Mouse (Mus musculus) activated CD4-positive, CD25-positive, alpha-beta regulatory T cell, adult 9 weeks (primary cell): ENCODE data around the gene Vsig10l. TPM values are rescaled to one million over a fixed set of nuclear protein-coding genes. Genes with fewer than 3 reads are reported as not detected.

Experiments used
- polyA plus RNA-seq: library from polyadenylated mRNA; unstranded; fragments of 100-300 nt; shearing (Covaris generic); gene quantifications from one replicate; pipeline ENCODE4 v1.2.1, GENCODE M21; 2017

Gene Vsig10l
- 3.5 TPM for polyA plus RNA-seq

DNA sequence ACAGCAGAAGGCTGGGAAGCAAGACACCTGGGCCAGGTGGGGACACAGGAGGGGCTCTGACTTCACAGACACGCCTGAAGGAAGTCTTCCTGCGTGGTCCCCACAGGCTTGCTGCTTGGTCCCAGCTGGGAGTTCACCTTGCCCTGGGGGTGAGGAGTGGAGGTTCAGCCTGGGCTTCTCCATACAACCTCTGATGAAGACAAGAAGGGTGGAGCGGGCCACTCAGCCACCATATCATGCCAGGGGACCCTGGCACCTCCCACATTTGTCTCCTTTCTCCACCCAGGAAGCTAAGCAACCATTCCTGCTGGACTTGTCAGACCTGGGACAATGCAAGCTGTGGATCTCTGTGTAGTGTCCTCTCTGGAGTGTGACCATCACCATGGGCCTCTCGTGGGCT is at the start of gene Vsig10l:
Gene Vsig10l (plus strand): TSS at position 301 of the 400 bp plus-strand sequence.

DNA sequence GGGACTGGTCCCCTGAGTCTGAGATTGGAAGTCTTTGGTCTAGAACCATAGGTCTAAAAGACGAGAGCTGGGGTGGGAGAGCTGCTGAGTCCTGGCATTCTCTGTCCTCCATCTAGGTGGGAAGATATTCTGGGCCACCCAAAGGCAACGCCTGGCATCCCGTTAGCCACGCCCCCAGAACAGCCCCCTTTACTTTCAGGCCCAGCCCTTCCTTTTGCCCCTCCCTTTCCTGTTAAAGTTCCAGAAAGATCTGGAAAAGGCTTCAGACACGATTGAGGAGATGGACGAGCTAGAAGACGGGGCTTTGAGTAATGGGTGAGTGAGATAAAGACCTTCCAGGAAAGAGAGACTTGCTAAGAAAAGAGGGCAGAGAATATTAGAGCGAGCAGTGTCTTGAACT is 35.5 kb upstream of the Vsig10l start, which contains the start of gene Lim2:
Gene Lim2 (plus strand): TSS at position 265 of the 400 bp plus-strand sequence.

DNA sequence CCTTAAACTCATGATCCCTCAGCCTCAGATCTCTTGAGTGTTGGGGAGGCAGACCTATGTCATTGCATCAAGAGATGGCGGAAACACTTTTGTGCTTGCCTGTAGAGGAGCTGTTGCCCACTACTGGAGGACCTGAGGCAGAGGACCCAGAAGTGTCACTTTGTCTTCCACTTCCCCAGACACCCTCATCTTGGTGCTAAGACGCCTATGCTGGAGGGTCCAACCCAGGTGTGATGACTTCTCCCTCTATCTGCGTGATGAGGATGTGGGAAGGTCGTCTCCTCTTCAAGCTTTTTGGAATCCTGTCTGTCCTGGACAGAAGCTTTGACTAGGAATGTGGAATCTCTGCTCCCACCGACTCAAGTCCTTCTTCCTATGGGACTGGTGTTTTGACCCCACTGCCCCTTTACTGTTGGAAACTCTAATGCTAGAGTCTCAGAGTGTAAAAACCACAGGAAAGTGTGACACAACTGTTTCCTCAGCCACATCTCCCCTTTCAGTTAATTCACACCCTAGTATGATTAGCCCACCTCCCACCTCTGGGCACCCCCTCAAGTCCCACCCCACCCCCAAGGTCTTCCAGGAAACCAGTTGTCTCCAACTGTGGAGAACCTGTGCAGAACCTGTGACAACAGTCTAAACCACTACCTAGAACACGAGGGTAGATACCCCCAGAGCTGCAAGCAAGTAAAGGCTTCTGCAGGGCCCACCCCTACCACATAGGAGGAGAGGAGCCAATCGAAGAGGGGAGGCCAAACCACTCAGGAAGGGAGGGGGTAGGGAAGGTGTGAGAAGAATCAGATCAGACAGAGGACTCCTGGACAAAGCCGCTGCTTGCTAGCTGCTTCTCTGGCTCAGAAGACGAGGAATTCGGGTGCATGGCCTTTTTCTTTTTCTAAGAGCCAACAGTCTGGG is 26.4 kb upstream of the Vsig10l start, which contains the start of gene Nkg7:
Gene Nkg7 (plus strand): TSS at position 733 of the 915 bp plus-strand sequence.

DNA sequence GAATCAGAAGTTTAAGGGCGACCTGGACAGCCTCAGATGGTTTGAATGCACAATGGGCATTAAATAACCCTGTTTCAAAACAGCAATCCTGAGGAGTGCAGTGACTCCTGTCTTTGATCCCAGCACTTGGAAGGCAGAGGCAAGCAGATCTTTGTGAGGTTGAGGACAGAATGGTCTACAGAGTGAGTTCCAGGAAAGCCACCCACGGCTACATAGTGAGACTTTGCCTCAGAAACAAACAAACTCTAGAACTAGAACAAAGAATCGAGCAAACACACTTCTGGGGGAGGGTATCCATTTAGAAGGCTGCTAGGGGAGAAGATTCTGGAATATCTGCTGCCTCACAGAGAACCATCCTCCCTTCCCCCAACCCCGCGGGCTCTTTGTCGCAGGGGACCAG is 22.5 kb upstream of the Vsig10l start, which contains the start of gene Cldnd2:
Gene Cldnd2 (plus strand): TSS at position 301 of the 400 bp plus-strand sequence.

DNA sequence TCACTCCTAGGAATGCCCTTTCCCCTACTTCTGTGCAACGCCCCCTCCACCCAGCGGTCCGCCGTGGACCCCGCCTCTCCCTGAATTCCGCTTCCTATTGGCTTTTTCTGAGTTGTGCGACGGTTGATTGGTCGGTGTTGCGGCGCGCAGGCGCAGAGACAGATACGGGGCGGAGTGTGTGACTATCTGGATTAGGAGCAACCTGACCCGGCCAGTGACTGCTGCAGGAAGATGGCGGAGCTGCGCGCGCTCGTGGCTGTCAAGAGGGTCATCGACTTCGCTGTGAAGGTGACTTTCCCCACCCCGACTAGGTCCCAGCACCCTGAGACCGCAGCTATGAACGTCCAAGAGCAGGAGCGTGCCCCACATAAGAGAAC is 19.0 kb upstream of the Vsig10l start, which contains the start of the genes Etfb and Gm45233:
Gene Etfb (plus strand): TSS at position 167 of the 377 bp plus-strand sequence.
Gene Gm45233 (plus strand): TSS at position 212 of the 377 bp plus-strand sequence.

DNA sequence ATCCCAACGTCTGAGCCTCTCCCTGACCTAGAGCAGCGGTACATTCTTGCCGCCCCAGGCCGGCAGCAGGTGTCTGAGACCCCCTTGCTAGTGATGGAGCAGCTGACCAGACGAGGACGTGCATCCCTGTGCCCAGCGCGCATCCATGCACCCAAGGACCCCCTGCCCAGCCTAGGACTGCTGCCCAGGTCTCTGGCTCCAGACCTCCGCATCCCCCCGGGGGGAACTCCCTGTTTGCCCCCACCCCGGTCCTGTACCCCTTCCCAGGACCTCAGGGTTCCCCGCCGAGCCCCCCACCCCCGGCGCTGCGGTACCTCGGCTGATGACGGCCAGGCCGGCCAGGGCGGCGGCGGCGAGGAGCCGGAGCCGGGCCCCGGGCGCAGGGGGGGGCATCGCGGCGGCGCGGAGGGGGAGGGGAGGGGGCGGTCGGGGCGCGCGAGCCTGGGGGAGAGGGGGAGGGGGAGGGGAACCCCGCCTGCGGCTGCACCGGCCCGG is 26.7 kb downstream of the Vsig10l start, which contains the start of gene Iglon5:
Gene Iglon5 (minus strand): TSS at position 445 of the 495 bp plus-strand sequence.

Other genes starting within 250 kb of the Vsig10l start
- 24.8 TPM for gene Zfp715, start 149.9 kb upstream of the Vsig10l start, polyA plus RNA-seq
- not detected for gene Siglecf, start 111.8 kb upstream of the Vsig10l start, polyA plus RNA-seq
- 0.31 TPM for gene Siglecg, start 54.9 kb upstream of the Vsig10l start, polyA plus RNA-seq
- not detected for gene Lim2, start 35.5 kb upstream of the Vsig10l start, polyA plus RNA-seq
- gene Nkg7, start 26.1 kb upstream of the Vsig10l start, polyA plus RNA-seq, result 186 TPM
- gene Cldnd2, start 22.4 kb upstream of the Vsig10l start, polyA plus RNA-seq, result not detected
- gene Etfb, start 19.1 kb upstream of the Vsig10l start, polyA plus RNA-seq, result 153 TPM
- gene Gm45233, start 19.0 kb upstream of the Vsig10l start, polyA plus RNA-seq, result not detected
- gene Iglon5, start 26.9 kb downstream of the Vsig10l start, polyA plus RNA-seq, result not detected
- not detected for gene 4931406B18Rik, start 42.8 kb downstream of the Vsig10l start, polyA plus RNA-seq
- 0.29 TPM for gene Cd33, start 81.3 kb downstream of the Vsig10l start, polyA plus RNA-seq
- 5.5 TPM for gene Zfp658, start 99.1 kb downstream of the Vsig10l start, polyA plus RNA-seq
- gene Zfp719, start 116.5 kb downstream of the Vsig10l start, polyA plus RNA-seq, result 13.9 TPM
- gene Zfp819, start 144.0 kb downstream of the Vsig10l start, polyA plus RNA-seq, result not detected
- not detected for gene Ceacam18, start 171.6 kb downstream of the Vsig10l start, polyA plus RNA-seq
- gene Siglece, start 197.0 kb downstream of the Vsig10l start, polyA plus RNA-seq, result 1.4 TPM
- gene Ctu1, start 208.9 kb downstream of the Vsig10l start, polyA plus RNA-seq, result 3.6 TPM
- not detected for gene Klk14, start 227.3 kb downstream of the Vsig10l start, polyA plus RNA-seq
- gene Klk13, start 249.4 kb downstream of the Vsig10l start, polyA plus RNA-seq, result not detected